Mouse (Mus musculus) CD4-positive, CD25-positive, alpha-beta regulatory T cell, adult 2 months (primary cell): ENCODE measurements around the gene Rad9b.
"Not testable (repeated sequence)": the region's sequence is repeated elsewhere in the genome, so short reads cannot be mapped to it uniquely, and the experiment has no call there.

Source experiments
- DNase-seq: peaks from one replicate; pipeline ENCODE4 v3.0.0-alpha.2; 2012; ENCODE audit warnings: low read depth, low spot score

The Rad9b gene

DNA sequence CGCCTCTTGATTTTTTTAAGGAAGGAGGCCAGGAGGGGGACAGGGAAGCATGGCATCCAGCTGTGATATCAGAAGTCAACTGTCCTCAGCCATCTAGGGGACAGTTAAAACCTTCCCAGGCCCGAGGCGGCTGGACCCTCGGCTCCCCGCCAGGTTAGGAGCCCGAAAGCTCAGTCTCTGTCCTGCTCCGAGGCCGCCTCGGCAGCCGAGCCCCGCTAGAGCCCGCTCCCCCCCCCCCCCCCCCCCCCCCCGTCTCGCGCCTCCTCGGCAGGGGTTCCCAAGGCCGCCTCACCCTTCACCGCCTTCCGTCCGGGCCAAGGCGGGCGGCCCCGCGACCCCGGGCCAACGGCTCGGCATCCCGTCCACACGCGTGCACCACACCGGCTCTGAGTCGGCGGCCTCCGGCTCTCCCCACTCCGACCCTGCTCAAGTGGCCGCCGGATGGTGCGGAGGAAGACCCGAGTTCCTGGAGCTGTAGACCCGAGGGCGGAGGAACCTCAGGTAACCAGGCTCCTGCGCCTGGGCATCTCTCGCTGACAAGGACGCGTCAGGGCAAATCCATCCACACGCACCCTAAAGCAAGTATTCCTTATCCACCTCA lies 17.7 kb upstream of the Rad9b start, which contains the start of gene Gpn3:
TSS of gene Gpn3 (plus strand) at position 286 of the 601 bp plus-strand sequence.
- no peak for DNase-seq

GRCm38 (mm10) chr5:122354492-122355067 lies 547 bp upstream of the Rad9b start:
- no peak for DNase-seq

GRCm38 (mm10) chr5:122345777-122346176 lies 8.3 kb downstream of the Rad9b start:
- no peak for DNase-seq

GRCm38 (mm10) chr5:122344260-122344659 lies 9.8 kb downstream of the Rad9b start:
- DNase-seq = peak; percentile 92

GRCm38 (mm10) chr5:122343768-122344167 lies 10.3 kb downstream of the Rad9b start:
- no peak for DNase-seq

DNA sequence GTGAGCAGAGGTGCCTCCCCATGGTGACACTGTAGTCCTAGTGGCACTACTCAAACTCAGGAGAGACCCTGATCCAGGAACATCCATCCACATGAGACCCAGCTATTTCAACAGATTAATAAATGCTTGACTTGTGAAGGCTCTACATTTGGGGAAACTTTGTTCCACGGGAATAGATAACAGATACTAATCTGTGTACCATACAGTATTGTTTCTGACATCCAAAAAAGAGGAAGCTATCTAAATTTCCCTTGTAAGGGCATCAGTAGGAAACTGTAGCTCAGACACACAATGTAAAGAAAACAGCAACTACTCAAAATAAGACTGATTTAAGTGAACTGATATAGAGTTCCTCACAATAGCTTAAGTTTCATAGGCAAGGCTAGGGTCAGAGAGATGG lies 11.2 kb downstream of the Rad9b start:
- DNase-seq = no peak

GRCm38 (mm10) chr5:122336554-122337294 lies 17.3 kb downstream of the Rad9b start:
- no peak for DNase-seq

DNA sequence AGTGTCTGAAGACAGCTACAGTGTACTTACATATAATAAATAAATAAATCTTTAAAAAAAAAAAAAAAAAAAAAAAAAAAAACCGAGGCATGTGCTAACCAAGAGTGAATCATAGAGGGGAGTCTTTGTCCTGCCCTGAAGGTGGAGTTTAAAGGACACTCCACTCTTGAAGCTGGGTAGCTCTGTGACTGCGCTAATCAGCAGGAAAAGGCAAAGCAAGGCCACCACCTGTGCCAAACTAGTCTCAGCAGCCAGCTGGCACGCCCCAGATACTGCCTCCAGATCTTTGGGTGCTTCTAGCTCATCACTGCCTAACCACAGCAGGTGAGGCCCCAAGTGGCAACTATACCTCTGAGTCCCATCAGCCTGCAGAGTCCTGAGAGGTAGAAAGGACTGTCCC lies 19.4 kb downstream of the Rad9b start:
- no peak for DNase-seq

DNA sequence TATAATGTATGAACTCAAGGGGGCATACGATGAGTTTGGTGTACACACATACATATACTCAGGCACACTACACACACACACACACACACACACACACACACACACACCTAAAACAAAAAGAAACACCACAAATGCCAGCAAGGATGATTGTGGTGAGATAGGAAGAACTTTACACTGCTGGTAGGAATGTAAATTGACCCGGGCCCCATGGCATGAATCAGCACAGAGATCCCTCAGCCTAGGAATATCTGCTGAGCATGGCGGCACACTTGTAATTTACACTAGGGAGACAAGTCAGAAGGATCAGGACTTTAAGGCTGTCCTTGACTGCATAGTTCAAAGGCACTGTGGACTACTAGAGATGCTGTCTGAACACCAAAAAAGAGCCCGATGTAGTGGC lies 23.8 kb downstream of the Rad9b start:
- no peak for DNase-seq

DNA sequence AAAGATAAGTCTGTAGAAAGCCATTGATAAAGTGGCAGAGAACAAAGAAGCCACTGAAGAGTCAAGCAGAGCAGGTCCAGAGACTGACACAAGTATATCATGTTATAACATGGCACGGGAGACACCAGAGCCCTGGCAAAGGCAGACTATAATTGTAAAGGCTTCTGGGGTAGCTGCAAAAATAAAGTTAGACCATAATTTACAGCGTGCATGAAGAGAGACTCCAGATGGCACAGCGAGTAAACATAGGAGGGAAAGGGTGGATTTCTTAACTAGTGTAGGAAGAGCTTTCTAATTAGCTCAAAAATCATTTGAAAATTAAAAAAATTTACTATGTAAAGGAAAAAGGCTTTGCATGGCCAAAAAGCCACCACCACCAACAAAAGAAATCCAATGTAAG lies 26.8 kb downstream of the Rad9b start:
- DNase-seq = no peak

GRCm38 (mm10) chr5:122325477-122325876 lies 28.6 kb downstream of the Rad9b start:
- no peak for DNase-seq

DNA sequence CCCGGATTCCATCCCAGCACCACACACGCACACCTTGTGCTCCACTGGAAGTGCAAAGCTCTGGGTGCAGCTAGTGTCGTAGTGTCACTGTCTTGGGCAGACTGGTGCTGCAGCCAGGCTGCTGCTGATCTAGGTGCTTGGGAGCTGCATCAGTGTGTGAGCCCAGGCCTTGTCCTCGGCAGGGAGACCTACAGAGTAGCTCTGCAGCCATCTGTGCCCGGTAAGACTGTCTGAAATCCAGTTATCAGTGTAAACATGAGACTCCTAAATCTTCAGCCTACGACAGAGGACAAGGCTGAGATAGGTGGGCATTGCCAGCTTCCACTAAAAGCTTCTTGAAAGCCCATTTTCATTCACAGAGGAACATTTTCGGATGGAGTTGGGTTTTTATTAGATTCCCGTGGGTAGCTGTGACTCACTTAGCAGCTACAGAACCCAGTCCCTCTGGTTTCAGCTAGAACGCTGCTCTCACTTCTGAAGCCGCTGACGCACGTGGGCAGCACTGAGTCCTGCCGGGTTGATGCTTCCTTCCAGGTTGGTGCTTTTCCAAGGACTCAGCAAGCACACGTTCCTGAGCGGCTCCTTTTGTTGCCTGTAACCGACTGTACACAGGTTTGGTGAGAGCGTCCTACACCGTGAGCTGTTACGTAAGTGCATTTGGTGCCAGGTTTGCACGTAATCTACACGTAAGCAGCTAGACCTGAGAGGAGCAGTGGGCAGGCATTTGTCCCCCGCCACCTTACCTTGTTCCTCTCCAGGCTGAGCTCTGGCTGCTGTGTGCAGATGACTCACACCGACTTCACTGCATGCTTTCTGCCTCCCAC lies 29.2 kb downstream of the Rad9b start:
- no peak for DNase-seq

DNA sequence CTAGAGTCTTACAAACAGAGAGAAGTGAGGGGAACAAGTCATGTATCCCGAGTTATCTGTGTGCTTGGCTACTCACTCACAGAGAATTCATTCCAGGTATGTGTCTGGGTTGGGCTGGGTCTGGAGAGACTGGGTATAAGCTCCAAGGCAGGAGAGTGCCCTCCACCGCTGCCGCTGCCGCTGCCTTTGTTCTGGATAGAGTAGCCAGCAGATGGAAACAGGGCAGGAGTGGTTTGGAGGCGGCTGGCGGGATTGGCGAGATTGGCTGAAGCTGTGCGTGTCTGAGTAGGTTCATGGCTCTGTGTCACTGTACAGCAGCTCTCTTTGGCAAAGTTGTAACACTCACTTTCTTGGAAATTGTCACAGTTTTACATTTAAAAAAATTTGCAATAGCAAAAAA lies 30.5 kb downstream of the Rad9b start:
- DNase-seq = no peak

GRCm38 (mm10) chr5:122320205-122320781 lies 33.7 kb downstream of the Rad9b start:
- no peak for DNase-seq

GRCm38 (mm10) chr5:122319474-122320204 lies 34.4 kb downstream of the Rad9b start:
- DNase-seq = no peak

- DNase-seq = not testable (repeated sequence)
Measured at GRCm38 (mm10) chr5:122318976-122319375, 35.1 kb downstream of the Rad9b start.

- DNase-seq = peak; percentile 82
Measured at GRCm38 (mm10) chr5:122318100-122318499, 35.9 kb downstream of the Rad9b start.

- peak; percentile 34 for DNase-seq
Measured at GRCm38 (mm10) chr5:122317329-122318045, 36.5 kb downstream of the Rad9b start.

- DNase-seq = peak; percentile 45
Measured at GRCm38 (mm10) chr5:122314966-122315667, 38.9 kb downstream of the Rad9b start.
